ENCODE assay signal across 17 mouse cellular contexts in the genomic region with DNA sequence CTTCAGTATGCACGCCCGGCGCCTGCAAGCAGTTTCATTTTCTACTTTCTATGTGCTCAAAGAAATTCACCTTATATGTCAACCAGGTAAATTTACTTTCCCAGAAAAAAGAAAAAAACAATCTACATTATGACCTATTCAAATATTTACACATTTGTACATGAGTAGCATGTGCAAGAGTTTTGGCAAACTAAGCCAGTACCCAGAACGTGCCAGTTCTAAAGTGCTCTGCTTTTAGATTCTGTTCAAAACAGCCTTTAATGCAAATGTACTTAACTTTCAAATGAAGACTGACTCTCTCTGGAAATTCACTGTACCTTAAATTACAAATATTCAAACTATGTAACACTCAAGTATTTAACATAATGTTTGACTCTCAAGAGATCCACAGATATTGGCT.
"Had no signal": no experiment of that assay in that cellular context is flagged by ENCODE, and none has a peak within 500 bp of the region (broad histone marks: within the 10 kb centered on the region; RNA-seq: fewer than 3 reads in every experiment).

No protein-coding gene starts in this region.

- H3K4me3 ChIP-seq: limb, embryonic 15.5 days; liver, embryonic 12.5 days; lung, embryonic 15.5 days; midbrain, embryonic 10.5 days; midbrain, embryonic 12.5 days; myocyte; neural tube, embryonic 13.5 days; neural tube, embryonic 15.5 days had no signal

- DNase-seq: midbrain, embryonic 14.5 days; retina, postnatal 1 day; right cerebral cortex, adult 18-20 months; right cerebral cortex, postnatal 25 days; thymus, adult 18-20 months; thymus, postnatal 14 days; thymus, postnatal 36 days had no signal

- H3K9ac ChIP-seq: limb, embryonic 15.5 days; liver, embryonic 12.5 days; liver, embryonic 14.5 days; lung, embryonic 15.5 days; midbrain, embryonic 12.5 days; neural tube, embryonic 13.5 days; neural tube, embryonic 15.5 days had no signal

- H3K9me3 ChIP-seq: limb, embryonic 15.5 days; liver, embryonic 12.5 days; lung, embryonic 15.5 days; midbrain, embryonic 10.5 days; midbrain, embryonic 12.5 days; neural tube, embryonic 13.5 days; neural tube, embryonic 15.5 days had no signal

- H3K4me2 ChIP-seq: limb, embryonic 15.5 days; liver, embryonic 12.5 days; lung, embryonic 15.5 days; midbrain, embryonic 12.5 days; neural tube, embryonic 13.5 days; neural tube, embryonic 15.5 days had no signal

- ATAC-seq: liver, embryonic 12.5 days; midbrain, embryonic 16.5 days had no signal

- H3K27ac ChIP-seq: limb, embryonic 15.5 days; liver, embryonic 12.5 days; liver, embryonic 14.5 days; midbrain, embryonic 10.5 days; midbrain, embryonic 12.5 days; neural tube, embryonic 13.5 days; neural tube, embryonic 15.5 days had no signal

- H3K27me3 ChIP-seq: limb, embryonic 15.5 days; liver, embryonic 12.5 days; lung, embryonic 15.5 days; midbrain, embryonic 12.5 days; neural tube, embryonic 13.5 days; neural tube, embryonic 15.5 days had no signal

- H3K4me1 ChIP-seq: limb, embryonic 15.5 days; liver, embryonic 12.5 days; lung, embryonic 15.5 days; midbrain, embryonic 10.5 days; midbrain, embryonic 12.5 days; neural tube, embryonic 13.5 days; neural tube, embryonic 15.5 days had no signal
